Mouse (Mus musculus): ENCODE measurements around the gene Tpp1.

Gene Tpp1

DNA sequence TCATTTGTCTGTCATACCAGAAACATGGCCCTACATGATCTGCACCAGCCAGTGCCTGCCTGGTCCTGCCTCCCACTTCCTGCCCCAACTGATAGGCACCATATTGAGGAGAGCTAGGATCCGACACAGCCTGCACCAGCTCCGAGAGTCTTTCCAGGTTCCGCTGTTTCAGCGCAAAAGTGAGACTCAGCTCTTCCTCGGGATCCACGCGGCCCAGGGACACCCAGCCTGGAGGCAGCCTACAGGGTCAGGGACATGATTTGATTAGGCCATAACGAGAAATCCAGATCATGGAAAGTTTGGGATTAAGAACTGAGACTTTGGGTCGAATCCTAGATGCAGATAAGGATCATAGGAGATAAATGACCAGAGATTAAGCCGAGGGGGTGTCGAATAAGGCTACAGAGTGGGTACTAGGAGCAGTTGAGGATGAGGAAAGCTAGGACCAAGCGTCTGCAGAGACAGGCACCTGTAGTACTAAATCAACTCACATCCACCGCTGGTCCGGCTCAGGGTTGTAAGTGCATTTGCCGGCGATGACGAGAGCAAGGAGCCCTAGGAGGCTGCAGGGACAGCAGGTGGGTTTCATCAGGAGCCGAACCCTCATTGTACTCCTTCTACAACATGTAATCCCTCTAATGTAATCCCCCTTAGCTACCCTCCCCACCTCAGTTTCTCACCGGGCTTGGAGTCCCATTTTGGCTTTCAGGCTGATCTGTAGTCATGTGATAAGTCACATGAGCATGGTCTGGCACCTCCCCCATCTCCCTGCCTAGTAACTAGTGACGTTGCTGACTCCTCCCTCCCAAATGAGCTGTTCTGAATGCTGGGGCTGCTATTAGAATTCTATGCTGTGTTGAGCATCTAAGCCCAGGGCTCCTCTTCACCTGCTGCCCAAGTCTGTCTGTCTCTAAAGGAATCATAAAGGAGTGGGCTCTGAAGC, at the start of gene Tpp1:
Gene Tpp1 (minus strand): TSS at position 745 of the 943 bp plus-strand sequence.
- peak; percentile 75 to 91 for DNase-seq (ENCODE audit: low spot score in 2 of 2)

- DNase-seq (ENCODE audit: low spot score in 2 of 2): no peak
Observed at GRCm38 (mm10) chr7:105796972-105797371, 44.9 kb upstream of the Tpp1 start.

DNA sequence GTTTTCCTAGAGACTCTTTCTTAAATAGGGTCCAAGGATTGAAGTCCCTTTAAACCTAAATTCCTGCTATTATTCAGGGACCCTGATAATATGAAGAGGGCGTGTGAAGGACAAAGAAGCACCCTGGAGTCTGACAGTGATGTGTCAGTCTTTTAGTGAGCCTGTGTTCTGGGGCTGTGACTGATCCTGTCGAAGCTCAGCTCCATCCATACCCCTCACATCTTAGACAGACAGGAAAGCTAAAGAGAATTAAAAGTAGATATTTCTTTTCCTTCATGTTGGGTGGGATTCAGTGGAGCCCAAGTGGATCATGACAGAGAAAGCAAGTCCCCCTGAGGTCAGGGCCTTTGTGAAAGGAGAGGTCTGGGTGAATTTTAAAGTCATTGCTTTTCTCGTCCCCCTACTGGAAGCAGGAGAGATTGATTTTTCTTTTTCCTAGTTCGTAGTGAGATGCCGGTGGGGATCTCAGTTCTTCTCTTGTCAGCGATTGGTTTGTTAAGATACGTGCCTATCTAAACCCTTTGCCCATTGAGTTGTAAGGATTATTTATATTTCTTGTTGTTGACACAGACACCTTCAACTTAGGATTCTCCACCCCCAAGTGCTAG, 43.8 kb upstream of the Tpp1 start:
- DNase-seq (ENCODE audit: low spot score in 2 of 2): no peak

- DNase-seq (ENCODE audit: low spot score in 2 of 2): no peak
Observed at GRCm38 (mm10) chr7:105793701-105794100, 41.7 kb upstream of the Tpp1 start.

GRCm38 (mm10) chr7:105791147-105791546, 39.1 kb upstream of the Tpp1 start:
- DNase-seq (ENCODE audit: low spot score in 2 of 2): no peak

DNA sequence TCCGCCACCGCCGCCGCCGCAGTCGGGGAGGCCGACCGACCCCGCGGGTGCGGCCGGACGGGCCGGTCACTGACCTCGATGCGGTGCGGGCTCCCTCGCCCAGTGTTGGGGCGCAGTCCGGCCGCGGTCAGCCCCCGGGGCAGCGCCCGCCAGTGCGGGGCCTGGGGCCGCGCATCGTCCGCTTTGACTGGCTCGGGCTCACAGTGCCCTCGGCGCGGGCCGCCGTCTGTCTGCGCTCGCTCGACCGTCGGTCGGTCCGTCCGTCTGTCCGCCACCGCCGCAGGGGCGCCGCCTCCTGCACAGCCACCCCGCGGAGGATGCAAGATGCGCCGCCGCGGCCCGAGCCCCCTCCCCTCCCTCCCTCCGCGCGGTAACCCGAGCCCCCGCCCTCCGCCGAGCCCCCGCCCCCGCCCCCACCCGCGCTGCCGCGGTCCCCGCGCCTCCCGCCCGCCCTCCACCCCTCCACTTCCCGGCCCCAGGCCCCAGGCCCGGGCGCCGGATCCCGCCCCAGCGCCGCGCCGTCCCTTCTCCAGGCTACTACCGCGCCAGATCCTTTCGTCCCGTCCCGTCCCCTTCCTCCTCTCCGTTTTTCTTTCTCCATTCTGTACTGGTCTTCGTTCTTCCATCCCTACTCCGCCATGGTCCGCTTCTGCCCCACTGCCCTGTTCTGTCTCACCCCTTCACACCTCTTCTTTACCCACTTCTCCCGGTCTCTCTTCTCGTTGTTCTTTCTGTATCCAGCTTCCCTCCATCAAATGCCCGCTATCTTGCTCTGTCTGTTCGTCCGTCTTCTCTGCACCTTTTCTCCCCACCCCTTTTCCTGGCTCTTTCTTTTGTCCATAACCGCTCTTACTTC, 35.5 kb upstream of the Tpp1 start, which contains the start of gene Dchs1:
Gene Dchs1 (minus strand): TSS at position 370 of the 856 bp plus-strand sequence.
- DNase-seq (ENCODE audit: low spot score in 2 of 2): no peak

DNA sequence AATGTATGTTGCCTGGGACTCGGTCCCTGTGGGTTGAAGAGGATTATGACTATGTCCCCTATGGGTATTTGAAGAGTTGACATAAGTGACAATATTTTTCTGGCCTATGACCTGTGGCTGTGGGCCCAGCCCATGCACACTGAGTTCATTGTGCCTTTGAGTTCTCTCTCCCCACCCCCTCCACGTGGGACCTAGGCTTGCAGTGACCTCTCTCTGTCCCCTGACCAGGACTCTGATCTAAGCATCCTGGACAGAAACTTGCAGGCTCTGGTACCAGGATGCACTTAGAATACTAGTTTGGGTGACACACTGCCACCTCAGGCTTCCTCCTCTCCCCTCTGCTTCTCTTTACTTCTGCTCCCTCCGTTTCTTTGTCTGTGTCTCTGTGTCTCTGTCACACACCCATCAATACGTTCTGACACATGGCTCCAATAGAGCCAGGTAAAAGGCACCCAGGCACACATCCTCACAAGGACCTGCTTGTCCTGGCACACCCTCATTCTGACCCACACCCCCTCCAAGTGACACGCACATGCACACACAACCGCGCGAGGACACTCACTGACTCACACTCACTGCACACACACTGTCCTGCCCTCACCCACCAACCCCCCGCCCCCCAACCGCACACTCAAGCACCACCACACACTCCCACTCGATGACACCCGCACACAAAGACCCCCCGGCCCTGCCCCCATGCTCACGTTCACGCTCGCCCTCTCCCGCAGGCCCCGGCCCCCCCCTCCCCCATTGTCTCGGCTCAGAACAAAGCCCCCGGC, 34.7 kb upstream of the Tpp1 start:
- DNase-seq (ENCODE audit: low spot score in 2 of 2): no peak

DNA sequence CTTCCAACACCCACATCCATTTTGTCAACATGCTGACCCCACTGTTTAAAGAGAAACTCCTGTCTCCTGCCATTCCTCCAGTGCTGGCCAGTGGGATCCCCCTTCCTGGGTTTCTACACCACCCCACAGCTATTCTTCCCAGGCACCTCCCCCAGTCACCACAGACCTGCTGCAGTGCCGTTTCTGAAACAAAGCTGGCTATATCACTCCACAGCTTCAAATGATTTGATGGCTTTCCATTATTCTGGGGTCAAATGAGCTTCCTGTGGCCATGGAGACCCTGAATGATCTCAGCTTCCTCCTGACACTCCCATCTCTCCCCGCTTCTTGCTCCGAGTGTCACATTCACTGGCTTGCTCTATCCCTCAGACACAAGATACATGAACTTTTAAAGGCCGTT, 32.5 kb upstream of the Tpp1 start:
- no peak for DNase-seq (ENCODE audit: low spot score in 2 of 2)

- DNase-seq (ENCODE audit: low spot score in 2 of 2): no peak
Observed at GRCm38 (mm10) chr7:105783861-105784260, 31.8 kb upstream of the Tpp1 start.

DNA sequence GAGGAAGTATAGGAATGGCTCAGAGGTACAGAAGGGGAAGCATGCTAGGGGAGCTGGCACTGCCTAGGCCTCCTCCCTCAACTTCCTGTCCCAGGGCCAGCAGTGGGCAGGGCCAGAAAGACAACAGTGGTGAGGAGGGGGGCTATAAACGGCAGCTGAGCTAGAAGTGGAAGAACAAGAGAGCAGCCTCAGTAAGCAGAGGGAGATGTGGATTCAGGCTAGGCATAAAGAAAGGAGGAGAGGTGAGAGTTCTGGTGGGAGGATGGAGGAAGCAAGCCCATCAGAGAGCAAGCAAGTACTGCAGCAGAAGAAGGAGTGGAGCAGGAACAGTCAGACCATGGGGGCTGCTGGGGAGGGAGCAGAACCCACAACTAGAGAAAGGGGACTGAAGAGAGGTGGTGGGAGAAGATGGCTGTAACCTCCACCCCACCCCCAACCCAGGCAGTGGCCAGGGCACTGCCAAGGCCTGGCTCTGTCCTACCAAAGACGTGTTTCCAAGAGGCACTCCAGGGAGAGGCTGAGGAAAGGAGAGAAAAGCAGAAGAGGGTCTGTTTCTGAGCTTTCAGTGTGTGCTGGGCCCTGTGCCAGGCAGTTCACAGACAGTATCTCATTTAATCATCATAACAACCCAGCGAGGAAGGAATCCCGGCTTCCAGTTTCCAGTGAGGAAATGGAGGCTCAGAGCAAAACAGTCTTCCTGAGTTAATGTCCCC, 26.7 kb upstream of the Tpp1 start:
- DNase-seq (ENCODE audit: low spot score in 2 of 2): no peak

- DNase-seq (ENCODE audit: low spot score in 2 of 2): no peak
Observed at GRCm38 (mm10) chr7:105777797-105778552, 25.9 kb upstream of the Tpp1 start.

DNA sequence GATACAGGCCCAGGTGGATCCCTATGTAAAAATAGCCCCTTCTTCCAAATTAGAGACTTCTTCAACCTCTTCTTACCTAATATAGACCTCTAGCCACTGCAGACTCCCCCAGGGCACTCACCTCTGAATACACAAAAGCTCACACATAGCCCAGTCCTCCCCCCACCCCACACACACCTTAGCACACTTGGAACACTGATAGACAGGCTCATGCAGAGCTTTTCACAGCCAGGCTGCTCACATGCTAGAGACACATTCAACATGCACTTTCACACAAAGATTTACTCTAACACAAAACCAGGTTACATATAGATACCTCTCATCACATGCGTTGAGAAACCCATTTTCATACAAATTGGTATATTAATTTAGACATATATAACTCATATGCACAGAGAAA, 25.3 kb upstream of the Tpp1 start:
- DNase-seq (ENCODE audit: low spot score in 2 of 2): no peak

DNA sequence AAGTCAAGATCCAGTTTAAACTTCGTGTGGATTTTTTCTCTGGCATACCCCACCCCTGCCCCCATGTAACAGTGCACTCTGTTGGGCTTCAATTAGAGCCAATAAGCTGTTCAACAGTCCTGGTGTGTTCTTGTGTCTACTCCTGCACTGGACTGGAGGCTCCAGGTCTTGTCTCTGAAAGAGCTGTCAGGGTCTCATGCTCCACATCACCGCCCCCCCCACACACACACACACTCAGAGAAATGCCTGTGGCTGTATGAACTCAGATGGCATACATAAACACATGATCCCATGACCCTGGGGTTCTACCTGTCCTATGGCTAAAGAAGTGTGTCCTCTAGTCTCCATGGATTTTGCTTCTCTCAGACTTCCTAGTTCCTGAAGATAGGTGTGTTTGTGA, 24.0 kb upstream of the Tpp1 start:
- no peak for DNase-seq (ENCODE audit: low spot score in 2 of 2)

GRCm38 (mm10) chr7:105774661-105775060, 22.6 kb upstream of the Tpp1 start:
- no peak for DNase-seq (ENCODE audit: low spot score in 2 of 2)

GRCm38 (mm10) chr7:105773041-105773440, 21.0 kb upstream of the Tpp1 start:
- no peak for DNase-seq (ENCODE audit: low spot score in 2 of 2)

DNA sequence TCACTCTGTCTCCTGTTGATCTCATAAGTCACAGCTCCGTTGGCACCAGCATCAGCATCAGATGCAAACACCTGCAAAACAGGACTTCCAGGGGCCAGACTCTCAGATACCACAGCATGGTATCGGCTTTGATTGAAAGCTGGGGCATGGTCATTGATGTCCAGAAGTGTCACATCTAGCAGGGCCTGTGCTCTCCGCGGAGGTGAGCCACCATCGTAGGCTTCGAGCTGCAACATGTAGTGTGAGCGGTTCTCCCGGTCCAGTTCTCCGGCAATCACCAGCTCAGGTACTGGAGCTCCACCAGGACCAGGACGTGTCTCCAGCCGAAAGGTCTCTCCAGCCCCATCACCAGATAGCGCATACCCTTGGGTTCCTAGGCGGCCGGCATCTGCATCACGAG, 20.3 kb upstream of the Tpp1 start:
- no peak for DNase-seq (ENCODE audit: low spot score in 2 of 2)

- DNase-seq (ENCODE audit: low spot score in 2 of 2): no peak
Observed at GRCm38 (mm10) chr7:105769959-105770358, 17.9 kb upstream of the Tpp1 start.

DNA sequence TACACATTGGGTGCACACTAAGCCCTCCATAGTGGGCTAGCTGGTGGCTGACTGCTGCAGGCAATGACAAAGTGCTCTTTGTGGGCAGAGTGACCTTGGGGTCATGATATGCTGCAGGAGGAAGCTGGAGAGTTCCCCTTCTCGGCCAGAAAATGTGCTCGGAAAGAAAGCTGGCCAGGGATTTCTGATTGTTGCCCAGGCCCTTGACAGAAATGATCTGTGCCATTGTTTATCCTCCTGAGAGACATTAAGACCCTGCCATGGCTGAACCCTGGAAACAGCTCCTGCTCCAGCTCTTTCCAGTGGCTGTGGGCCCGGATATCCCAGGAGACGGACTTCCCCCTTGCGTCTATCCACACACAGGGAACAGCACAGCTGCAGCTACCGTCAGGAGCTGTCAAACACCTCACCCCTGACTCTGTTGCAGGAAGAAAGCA, 15.7 kb upstream of the Tpp1 start:
- DNase-seq (ENCODE audit: low spot score in 2 of 2): no peak

GRCm38 (mm10) chr7:105764331-105764730, 12.3 kb upstream of the Tpp1 start:
- DNase-seq (ENCODE audit: low spot score in 2 of 2): no peak

Data from spleen, postnatal 10 days (tissue).